Mouse (Mus musculus) myocyte (in vitro differentiated cells): ENCODE measurements around the gene Ust.

Experiments
- MYOG ChIP-seq, 3 experiments: IDR thresholded peaks; one replicate each; pipeline ENCODE4 v1.6.1; 2011; ENCODE audit warnings: control low read depth in 2 of 3, low read depth in 2 of 3, mild to moderate bottlenecking in 2 of 3; ENCODE audit not compliant: insufficient read length in 2 of 3, control insufficient read depth in 1 of 3, insufficient read depth in 1 of 3
- POLR2A ChIP-seq: IDR thresholded peaks from one replicate; pipeline ENCODE4 v1.6.1; 2011; ENCODE audit warnings: low read depth, mild to moderate bottlenecking, control low read depth, moderate library complexity; ENCODE audit not compliant: insufficient read length
- SRF ChIP-seq: IDR thresholded peaks from one replicate; pipeline ENCODE4 v1.6.1; 2011; ENCODE audit warnings: low read depth; ENCODE audit not compliant: control insufficient read depth, insufficient read length
- TCF12 ChIP-seq: IDR thresholded peaks from one replicate; pipeline ENCODE4 v1.6.1; 2011; ENCODE audit warnings: mild to moderate bottlenecking, control low read depth; ENCODE audit not compliant: poor library complexity, insufficient read depth, severe bottlenecking
- USF1 ChIP-seq: IDR thresholded peaks from one replicate; pipeline ENCODE4 v1.6.1; 2011; ENCODE audit warnings: low read depth, mild to moderate bottlenecking, control low read depth, moderate library complexity

GRCm38 (mm10) chr10:8491909-8492591, 26.6 kb downstream of the Ust start:
- TF ChIP-seq MYOG (IDR thresholded peaks at IDR 0.05; ENCODE audit: control insufficient read depth in 1 of 3, insufficient read depth in 1 of 3, insufficient read length in 2 of 3, low read depth in 2 of 3) (no peak), POLR2A (no peak), SRF (no peak), TCF12 (no peak), USF1 (no peak)
